Mouse (Mus musculus) neural tube, embryonic 14.5 days (tissue): Measurements from ENCODE around the gene Dbt. TPM values are rescaled to one million over a fixed set of nuclear protein-coding genes. Genes with fewer than 3 reads are reported as not detected.

Source experiments
- ATAC-seq: fragments of 200-750 bp; cut with Nextera tagmentation; 2 replicates; pipeline ENCODE4 v1.8.0; 2017; ENCODE audit warnings: low read depth, mild to moderate bottlenecking, moderate TSS enrichment, moderate library complexity
- H3K27ac ChIP-seq: fragments of 300-500 bp; sonication (generic); 2 replicates; pipeline ENCODE4 v1.5.1; 2014; ENCODE audit warnings: low read depth, mild to moderate bottlenecking, control low read depth, low read length, moderate library complexity, mixed read lengths
- H3K27me3 ChIP-seq: fragments of 300-500 bp; sonication (generic); 2 replicates; pipeline ENCODE4 v1.6.1; 2014; ENCODE audit warnings: low read length; ENCODE audit not compliant: control insufficient read depth, insufficient read depth
- H3K36me3 ChIP-seq: fragments of 300-500 bp; sonication (generic); 2 replicates; pipeline ENCODE4 v1.6.1; 2014; ENCODE audit warnings: low read length, mixed read lengths; ENCODE audit not compliant: control insufficient read depth, insufficient read depth
- H3K4me1 ChIP-seq: fragments of 300-500 bp; sonication (generic); 2 replicates; pipeline ENCODE4 v1.6.1; 2014; ENCODE audit warnings: low read length; ENCODE audit not compliant: control insufficient read depth, insufficient read depth
- H3K4me2 ChIP-seq: fragments of 300-500 bp; sonication (generic); 2 replicates; pipeline ENCODE4 v1.6.1; 2014; ENCODE audit warnings: mild to moderate bottlenecking, low read depth, low read length, control low read depth
- H3K4me3 ChIP-seq: fragments of 300-500 bp; sonication (generic); 2 replicates; pipeline ENCODE4 v1.5.1; 2014; ENCODE audit warnings: low read depth, low read length, control low read depth, mixed read lengths
- H3K9ac ChIP-seq: fragments of 300-500 bp; sonication (generic); replicated peaks from 2 replicates; pipeline ENCODE4 v1.6.1; 2014; ENCODE audit warnings: low read depth, mild to moderate bottlenecking, control low read depth, low read length, mixed read lengths
- H3K9me3 ChIP-seq: fragments of 300-500 bp; sonication (generic); 2 replicates; pipeline ENCODE4 v1.6.1; 2016; ENCODE audit warnings: low read length; ENCODE audit not compliant: control insufficient read depth
- WGBS: fragments of 180-500 bp; shearing (Covaris S2); extraction: QIAGEN DNeasy Blood & Tissue Kit; methylation state at CpG from one replicate; pipeline ENCODE4 v1.1.7; 2014; 5-methylcytosine and 5-hydroxymethylcytosine counted together
- polyA plus RNA-seq: library from polyadenylated mRNA; unstranded; fragments of >200 nt; fragmentation: Nextera tagmentation; extraction: Ambion mirVana; gene quantifications from 2 replicates; pipeline ENCODE4 v1.2.1, GENCODE M21; 2014

The Dbt gene
- 13.2 and 14.2 TPM in 2 replicates for polyA plus RNA-seq

DNA sequence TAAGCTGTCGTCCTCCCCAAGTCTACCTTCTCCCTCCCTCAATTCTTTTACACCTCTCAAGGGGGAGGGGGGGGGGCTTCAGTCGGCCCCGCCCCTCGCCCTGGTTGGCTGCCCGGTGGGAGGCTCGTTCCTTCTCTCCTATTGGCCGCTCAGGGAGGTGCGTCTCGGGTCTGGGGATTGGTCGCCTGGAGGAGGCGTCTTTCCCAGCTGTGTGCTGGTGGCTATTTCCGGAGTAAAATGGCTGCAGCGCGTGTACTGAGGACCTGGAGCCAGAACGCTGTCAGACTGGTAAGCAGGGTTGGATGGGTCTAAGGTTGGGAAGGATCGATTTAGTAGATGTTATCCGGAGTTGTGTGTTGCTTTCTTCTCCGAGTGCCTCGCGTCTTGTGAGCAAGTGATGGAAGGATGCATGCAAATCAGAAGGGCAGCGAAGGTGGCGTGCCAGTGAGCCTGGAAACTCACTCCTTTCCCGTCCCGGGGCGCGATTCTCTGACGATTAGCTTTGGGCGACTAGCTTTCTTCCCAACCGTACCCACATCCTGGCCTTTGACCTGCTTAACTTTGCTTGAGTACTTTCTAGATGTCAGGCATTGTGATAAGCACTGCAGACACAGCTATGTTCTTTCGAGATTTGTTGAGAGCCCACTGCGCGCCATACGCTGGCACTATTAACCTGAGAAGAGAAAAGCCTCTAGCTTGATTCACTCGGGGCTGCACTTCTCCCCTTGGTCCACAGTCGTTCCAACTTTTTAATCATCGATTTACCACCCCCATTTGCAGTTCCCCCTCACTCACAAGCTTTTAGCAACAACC, at the start of gene Dbt:
Gene Dbt (plus strand): TSS at position 167 of the 813 bp plus-strand sequence.
- H3K4me1 ChIP-seq: 0 out of 2 replicates have a peak, but pooled peaks cover 5% of the 10 kb centered on the region
- ATAC-seq: peak; percentile 94
- under 1% methylated on average over 36 of the region's 36 CpGs for WGBS
- peak within 1 kb of the TSS; percentile 49 for H3K9ac ChIP-seq
- no peaks in the 10 kb centered on the region for H3K27me3 ChIP-seq
- no peak within 1 kb of the TSS for H3K27ac ChIP-seq
- no peaks in the 10 kb centered on the region for H3K36me3 ChIP-seq
- no peaks in the 10 kb centered on the region for H3K9me3 ChIP-seq
- H3K4me2 ChIP-seq: peak within 1 kb of the TSS; percentile 56
- H3K4me3 ChIP-seq: peak within 1 kb of the TSS; percentile 51

DNA sequence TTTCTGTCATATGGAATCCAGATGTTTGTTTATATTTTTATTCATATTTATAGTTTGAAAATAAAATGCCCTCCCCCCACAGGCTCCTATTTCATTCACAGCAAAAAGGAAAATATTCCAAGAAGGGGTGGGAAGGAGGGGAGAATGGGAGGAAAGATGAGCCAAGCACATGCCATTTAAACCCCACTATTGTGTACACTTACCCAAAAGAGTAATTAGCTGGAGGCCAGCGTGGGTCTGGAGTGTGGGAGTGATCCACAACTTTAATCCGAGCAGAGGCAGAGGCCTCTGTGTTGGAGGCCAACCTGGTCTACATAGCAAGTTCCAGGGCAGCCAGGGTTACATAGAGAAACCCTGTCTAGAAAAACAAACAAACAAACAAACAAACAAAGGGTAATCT, 48.6 kb upstream of the Dbt start:
- WGBS: 46% methylated on average over 2 of the region's 2 CpGs
- H3K27ac ChIP-seq: no peak overlapping the region
- no peaks in the 10 kb centered on the region for H3K36me3 ChIP-seq
- no peak for ATAC-seq
- H3K27me3 ChIP-seq: no peaks in the 10 kb centered on the region
- H3K9ac ChIP-seq: no peak overlapping the region
- no peaks in the 10 kb centered on the region for H3K4me1 ChIP-seq
- H3K4me3 ChIP-seq: no peak overlapping the region
- no peak overlapping the region for H3K4me2 ChIP-seq
- H3K9me3 ChIP-seq: no peaks in the 10 kb centered on the region

DNA sequence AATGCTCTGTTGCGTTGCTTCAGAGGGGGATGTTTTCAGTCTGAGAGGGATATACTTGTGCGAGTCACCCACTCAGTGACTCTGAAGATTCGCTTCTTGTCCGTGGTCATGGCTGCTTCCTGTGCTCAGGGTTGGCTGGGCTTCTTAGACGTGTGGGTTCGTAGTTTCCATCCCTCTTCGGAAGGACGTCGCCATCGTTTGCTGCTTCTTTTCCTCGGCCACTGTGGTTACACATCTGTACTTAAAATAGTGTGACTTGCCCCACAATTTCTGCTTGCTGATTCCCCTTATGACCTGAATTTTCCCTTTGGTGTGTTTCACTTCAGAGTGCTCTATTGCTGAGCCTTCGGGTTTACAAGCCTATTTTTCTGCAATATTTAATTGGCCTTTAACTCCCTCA, 47.2 kb upstream of the Dbt start:
- no peaks in the 10 kb centered on the region for H3K36me3 ChIP-seq
- no peaks in the 10 kb centered on the region for H3K4me1 ChIP-seq
- no peak overlapping the region for H3K27ac ChIP-seq
- ATAC-seq: no peak
- H3K4me2 ChIP-seq: no peak overlapping the region
- H3K4me3 ChIP-seq: no peak overlapping the region
- H3K27me3 ChIP-seq: no peaks in the 10 kb centered on the region
- H3K9me3 ChIP-seq: no peaks in the 10 kb centered on the region
- 92% methylated on average over 12 of the region's 12 CpGs for WGBS
- no peak overlapping the region for H3K9ac ChIP-seq

DNA sequence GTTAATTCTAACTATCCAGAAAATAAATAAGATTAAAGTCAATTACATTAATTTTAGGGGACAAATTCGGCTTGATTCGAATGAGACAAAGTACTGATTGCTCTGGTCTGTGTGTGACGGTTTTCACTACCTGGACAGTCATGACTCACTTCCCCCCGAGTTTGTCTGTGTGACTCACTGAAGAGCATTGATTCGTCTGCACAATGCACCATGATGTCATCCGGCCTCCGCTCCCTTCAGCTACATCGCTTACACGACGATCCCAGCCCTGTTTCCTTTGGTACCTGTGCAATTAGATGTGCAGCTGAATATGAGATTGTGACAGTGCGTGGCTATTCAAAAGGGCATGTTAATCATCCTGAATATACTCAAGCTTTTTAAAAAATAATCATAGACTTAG, 38.3 kb upstream of the Dbt start:
- H3K4me1 ChIP-seq: no peaks in the 10 kb centered on the region
- H3K27ac ChIP-seq: no peak overlapping the region
- no peak overlapping the region for H3K9ac ChIP-seq
- no peak for ATAC-seq
- H3K4me3 ChIP-seq: no peak overlapping the region
- H3K27me3 ChIP-seq: no peaks in the 10 kb centered on the region
- no peak overlapping the region for H3K4me2 ChIP-seq
- H3K9me3 ChIP-seq: no peaks in the 10 kb centered on the region
- no peaks in the 10 kb centered on the region for H3K36me3 ChIP-seq
- WGBS: 79% methylated on average over 11 of the region's 11 CpGs

DNA sequence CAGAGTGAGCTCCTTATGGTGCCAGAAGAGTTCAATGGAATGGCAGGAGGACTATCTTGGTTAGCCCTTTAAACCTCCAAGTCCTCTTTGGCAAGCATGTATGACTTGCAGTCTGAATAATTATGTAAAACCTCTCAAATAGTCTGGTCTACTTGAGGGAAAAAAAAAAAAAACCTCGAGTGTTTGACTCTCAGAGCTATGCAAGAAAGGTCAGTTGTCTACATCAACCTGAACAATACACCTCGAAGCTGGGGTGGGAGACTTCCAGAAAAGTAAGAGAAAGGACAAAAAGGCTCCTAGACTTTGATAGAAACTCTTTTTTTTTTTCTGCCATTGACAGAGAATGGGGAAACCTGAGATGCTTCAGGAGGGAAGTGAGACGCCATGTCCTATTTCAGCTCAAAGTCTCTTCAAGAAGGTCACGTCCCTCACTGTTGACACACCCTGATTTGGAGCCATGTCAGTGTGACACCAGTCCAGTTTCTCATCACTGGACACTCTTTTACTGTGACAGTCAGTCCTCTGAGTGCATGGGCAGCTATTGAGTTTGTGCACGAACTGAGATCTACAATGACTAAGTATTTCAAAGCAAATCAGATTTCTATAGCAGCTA, 36.1 kb upstream of the Dbt start:
- Histone ChIP-seq H3K9me3 (no peaks in the 10 kb centered on the region), H3K4me2 (no peak overlapping the region), H3K27me3 (no peaks in the 10 kb centered on the region), H3K4me3 (no peak overlapping the region), H3K27ac (no peak overlapping the region), H3K36me3 (no peaks in the 10 kb centered on the region), H3K9ac (no peak overlapping the region), H3K4me1 (no peaks in the 10 kb centered on the region)
- WGBS: 67% methylated on average over 5 of the region's 5 CpGs
- ATAC-seq: no peak

DNA sequence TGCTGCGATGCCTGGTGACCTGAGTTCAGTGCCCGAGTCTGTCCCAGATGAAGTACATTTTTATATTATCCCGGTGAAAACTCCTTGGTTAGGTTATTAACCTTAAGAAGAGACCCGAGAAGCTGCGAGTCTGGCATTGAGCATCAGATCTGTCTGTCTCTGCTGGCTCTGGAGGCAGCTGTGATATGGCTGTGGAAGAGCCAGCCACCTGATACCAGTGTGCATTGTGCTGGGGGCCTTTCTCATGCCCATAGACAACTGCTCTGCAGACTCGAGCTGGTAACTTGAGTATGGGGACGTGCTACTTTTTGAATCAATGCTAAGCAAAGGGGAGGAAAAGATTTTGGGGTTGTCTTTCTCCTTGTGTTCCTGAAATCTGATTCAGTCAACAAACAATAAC, 35.5 kb upstream of the Dbt start:
- Histone ChIP-seq H3K9ac (no peak overlapping the region), H3K4me1 (no peaks in the 10 kb centered on the region), H3K4me2 (no peak overlapping the region), H3K9me3 (no peaks in the 10 kb centered on the region), H3K27ac (no peak overlapping the region), H3K27me3 (no peaks in the 10 kb centered on the region), H3K36me3 (no peaks in the 10 kb centered on the region), H3K4me3 (no peak overlapping the region)
- no peak for ATAC-seq
- WGBS: 88% methylated on average over 7 of the region's 7 CpGs

DNA sequence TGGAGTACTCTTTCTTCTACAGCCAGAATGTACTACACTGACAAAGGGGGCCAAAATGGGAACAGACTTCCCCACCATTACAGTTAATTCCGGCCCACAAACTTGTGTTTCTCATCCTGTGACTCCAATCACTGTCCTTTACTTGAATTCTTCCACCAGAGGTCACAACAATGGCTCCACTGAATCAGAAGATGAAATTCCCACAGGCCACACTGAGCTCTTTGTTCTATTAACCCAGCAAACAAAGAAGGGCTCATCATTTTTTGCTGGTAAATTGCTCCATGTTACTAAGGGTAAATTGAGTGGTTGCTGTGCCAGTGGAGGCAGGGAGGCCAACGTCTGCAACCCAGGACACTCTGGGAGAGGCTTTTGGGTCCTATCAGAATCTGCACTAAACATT, 32.8 kb upstream of the Dbt start:
- ATAC-seq: peak; percentile 46; the same call in 1 of the 2 replicates
- Histone ChIP-seq H3K4me2 (no peak overlapping the region), H3K9me3 (no peaks in the 10 kb centered on the region), H3K4me1 (no peaks in the 10 kb centered on the region), H3K36me3 (no peaks in the 10 kb centered on the region), H3K27me3 (no peaks in the 10 kb centered on the region), H3K9ac (no peak overlapping the region), H3K4me3 (no peak overlapping the region), H3K27ac (no peak overlapping the region)
- 17% methylated on average over 2 of the region's 2 CpGs for WGBS

DNA sequence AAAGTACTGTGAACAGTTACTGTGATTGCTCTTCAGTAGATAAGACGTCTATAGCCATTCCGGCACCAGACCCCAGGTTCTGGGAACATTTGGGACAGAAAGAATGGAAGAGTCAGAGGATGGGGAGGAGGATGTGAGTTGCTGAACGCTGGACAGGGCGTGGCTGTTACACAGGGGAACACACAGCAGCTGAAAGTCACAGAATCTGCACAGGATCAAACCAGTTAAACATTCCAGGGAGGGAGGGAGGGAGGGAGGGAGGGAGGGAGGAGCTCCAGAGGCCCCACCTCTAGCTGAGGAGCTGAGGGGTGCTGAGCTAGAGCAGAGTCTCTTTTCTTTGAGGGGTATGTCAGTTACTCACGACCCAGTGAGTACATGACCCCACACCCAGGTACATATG, 31.9 kb upstream of the Dbt start:
- ATAC-seq: no peak
- H3K9ac ChIP-seq: no peak overlapping the region
- no peaks in the 10 kb centered on the region for H3K27me3 ChIP-seq
- WGBS: 59% methylated on average over 5 of the region's 5 CpGs
- no peak overlapping the region for H3K4me2 ChIP-seq
- H3K27ac ChIP-seq: no peak overlapping the region
- no peak overlapping the region for H3K4me3 ChIP-seq
- H3K4me1 ChIP-seq: no peaks in the 10 kb centered on the region
- H3K9me3 ChIP-seq: no peaks in the 10 kb centered on the region
- H3K36me3 ChIP-seq: no peaks in the 10 kb centered on the region

DNA sequence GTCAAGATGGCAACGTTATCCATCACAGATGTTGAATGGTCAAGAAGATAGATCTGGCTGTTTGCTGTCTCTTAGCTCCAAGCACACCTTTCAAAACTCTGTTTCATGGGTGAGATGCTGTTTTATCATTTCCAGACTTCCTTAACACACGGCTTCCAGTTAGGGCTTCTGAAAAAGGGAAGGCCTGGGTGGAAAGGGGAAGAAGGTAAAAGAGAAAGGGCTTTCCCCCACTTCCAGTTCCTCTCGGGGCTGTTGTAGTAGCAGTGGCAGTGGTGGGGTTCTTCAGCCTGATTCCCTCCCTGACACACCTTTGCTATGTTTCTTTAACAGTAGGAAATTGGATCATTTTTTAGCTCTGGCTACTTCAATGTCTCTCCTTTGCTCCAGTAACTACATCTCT, 30.1 kb upstream of the Dbt start:
- no peaks in the 10 kb centered on the region for H3K27me3 ChIP-seq
- H3K9me3 ChIP-seq: no peaks in the 10 kb centered on the region
- no peak for ATAC-seq
- 88% methylated on average over 3 of the region's 3 CpGs for WGBS
- no peak overlapping the region for H3K4me2 ChIP-seq
- no peak overlapping the region for H3K27ac ChIP-seq
- no peak overlapping the region for H3K9ac ChIP-seq
- H3K36me3 ChIP-seq: peaks cover under 1% of the 10 kb centered on the region; the same call in 1 of the 2 replicates
- H3K4me1 ChIP-seq: no peaks in the 10 kb centered on the region
- no peak overlapping the region for H3K4me3 ChIP-seq
